Mouse (Mus musculus): ENCODE measurements around the gene Smad1.

- no peak for TF ChIP-seq CTCF (conservative IDR thresholded peaks at IDR 0.05; ENCODE audit: low read length)
- no peak for TF ChIP-seq NANOG (IDR thresholded peaks at IDR 0.05; ENCODE audit: borderline replicate concordance, low read length)
Observed at GRCm38 (mm10) chr8:79393215-79393614, 6.1 kb downstream of the Smad1 start.

Data from E14TG2a.4 (cell line).